Mouse (Mus musculus) cortical plate, adult 2 months (tissue): ENCODE results near the gene Foxp3.

Experiments
- CTCF ChIP-seq: fragments of 200-500 bp; IDR thresholded peaks from 2 replicates; pipeline ENCODE4 v1.5.1; 2011; ENCODE audit warnings: mild to moderate bottlenecking, control low read depth, low read length; ENCODE audit not compliant: insufficient read depth; ENCODE audit errors: extremely low read depth
- POLR2A ChIP-seq: fragments of 200-500 bp; IDR thresholded peaks from 2 replicates; pipeline ENCODE4 v1.6.1; 2011; ENCODE audit warnings: mild to moderate bottlenecking, low read length, control low read depth; ENCODE audit not compliant: insufficient read depth; ENCODE audit errors: extremely low read depth

DNA sequence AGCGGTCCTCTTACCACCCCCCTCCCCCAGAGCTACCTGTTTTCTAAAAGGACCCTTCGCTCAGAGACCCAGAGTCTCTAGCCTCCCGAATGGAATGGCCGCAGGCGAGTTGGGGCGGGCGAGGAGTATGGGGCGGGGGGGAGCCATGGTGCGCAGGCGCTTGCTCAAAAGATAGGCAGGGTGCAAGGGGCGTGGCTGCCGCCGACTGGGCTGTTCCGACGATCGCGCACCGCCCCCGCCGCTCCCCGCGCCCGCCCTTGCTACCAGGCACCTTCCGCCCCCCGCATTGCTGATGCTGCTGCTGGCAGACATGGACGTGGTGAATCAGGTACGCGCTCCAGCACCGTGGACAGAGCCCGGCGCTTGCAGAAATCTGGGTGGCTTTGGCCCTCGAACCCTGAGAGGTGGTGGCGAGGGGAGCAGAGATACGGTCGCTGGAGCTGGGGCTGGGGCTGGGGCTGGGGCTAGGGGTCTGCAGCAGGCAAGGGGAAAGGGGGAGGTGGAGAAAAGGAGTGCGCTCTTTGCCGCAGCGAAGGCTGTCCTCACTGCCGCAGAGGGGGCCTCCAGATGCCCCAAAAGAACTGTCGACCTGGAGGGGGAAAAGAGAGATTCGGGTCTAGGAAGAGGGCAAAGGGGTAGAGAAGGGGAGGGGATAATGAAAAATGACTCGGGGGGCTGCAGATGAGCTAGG is 65.1 kb downstream of the Foxp3 start, which contains the start of gene Syp:
- TF ChIP-seq POLR2A (no peak), CTCF (no peak)
